Mouse (Mus musculus) cerebellum, adult 8-10 months (tissue): ENCODE results near the gene Lgmn.

ENCODE experiments used
- DNase-seq: peaks from one replicate; pipeline ENCODE4 v3.0.0; 2022

Lgmn gene

DNA sequence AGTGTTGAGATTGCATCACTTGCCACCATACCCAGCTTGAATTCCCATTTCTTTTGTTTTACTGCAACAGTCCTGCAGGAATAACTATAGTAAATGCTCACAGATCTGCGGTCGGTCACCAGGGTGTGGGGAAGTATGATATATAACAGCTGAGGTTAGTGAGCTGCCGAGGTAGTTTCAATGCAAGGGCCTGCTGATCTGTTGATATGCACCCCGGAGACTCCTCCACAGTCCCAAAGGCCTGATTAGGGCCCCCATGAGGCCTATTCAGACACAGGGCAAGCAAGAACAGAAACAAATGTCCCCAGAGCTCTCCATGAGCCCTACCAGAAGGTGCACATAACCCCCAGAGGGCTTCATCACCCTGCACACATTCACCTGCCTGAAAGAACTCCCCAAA is 9.4 kb downstream of the Lgmn start:
- DNase-seq: no peak

GRCm38 (mm10) chr12:102429656-102430055 is 10.0 kb downstream of the Lgmn start:
- DNase-seq: no peak

DNA sequence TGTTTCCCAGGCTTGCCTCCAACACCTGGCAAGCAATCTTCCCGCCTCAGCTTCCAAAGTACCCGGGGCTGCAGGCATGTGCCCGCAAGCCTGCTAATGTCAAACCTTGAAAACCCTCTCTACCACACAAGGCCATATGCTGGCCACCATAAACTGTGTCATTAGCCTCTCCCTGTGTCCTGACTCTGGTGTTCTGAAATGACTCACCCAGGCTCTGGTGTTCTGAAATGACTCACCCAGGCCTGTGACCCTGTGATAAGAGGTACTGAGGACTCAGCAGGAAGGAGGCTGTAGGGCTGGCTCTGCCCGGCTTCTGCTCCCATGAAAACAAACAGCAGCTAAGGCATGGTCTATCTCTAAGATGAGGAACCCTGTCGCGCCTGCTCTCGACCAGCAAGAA is 13.3 kb downstream of the Lgmn start:
- no peak for DNase-seq

DNA sequence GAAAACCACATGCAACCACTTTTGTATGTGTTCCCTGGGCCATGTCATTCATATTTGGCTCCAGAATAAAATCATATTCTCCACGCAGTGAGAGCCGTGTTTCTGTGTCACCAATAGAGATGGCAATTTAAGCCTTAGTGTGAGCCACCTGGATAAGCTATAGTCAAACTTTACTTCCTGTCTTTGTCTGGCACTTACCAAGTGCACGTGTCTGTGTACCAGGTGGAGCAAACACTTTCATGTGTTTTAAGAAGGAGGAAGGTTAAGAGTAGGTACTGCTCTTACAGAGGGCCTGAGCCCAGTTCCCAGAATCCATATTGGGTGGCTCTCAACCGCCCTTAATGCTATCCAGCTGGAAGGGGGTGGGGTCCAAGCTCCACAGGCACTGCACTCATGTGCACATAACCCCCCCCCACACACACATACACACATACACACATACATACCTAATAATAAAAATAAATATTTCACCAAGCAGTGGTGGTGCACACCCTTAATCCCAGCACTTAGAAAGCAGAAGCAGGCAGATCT is 14.5 kb downstream of the Lgmn start:
- no peak for DNase-seq

GRCm38 (mm10) chr12:102424456-102424855 is 15.2 kb downstream of the Lgmn start:
- DNase-seq: no peak

DNA sequence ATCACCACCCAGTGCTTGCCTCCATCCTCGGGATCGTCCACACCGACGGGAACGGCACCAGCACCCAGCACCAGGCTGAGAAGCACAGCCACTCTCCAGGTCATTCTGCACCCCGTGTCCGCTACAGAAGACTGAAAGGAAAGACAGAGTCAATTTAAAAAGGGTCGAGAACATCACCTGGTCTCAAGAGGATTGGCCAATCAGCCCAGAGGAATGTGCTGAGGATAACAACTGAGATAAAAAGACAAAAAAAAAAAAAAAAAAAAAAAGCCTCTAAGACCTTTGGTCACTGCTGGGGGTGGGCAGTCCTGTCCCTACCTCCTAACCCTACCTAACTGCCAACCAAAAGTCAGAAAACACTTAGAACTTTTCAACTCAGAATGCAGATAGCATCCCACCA is 16.0 kb downstream of the Lgmn start:
- DNase-seq: no peak

GRCm38 (mm10) chr12:102422623-102423320 is 16.8 kb downstream of the Lgmn start:
- DNase-seq: no peak

GRCm38 (mm10) chr12:102422065-102422464 is 17.5 kb downstream of the Lgmn start:
- DNase-seq: no peak

GRCm38 (mm10) chr12:102420168-102420890 is 19.3 kb downstream of the Lgmn start:
- DNase-seq: no peak

DNA sequence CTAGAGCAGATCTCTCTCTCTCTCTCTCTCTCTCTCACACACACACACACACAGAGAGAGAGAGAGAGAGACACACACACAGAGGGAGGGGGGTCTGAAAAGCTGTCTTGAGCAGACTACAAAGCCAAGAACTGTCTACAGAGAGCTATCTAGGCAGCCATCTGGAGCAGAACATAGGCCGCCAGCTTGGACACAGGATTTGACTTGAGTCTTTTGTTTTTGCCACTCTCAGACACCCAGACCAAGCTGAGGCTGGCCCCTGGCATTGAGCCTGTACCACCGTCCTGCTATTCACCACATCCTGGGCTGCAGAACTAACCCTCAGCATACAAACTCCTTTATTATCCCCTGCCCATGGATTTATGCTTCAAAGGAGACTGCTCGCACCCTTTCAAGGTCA is 20.1 kb downstream of the Lgmn start:
- no peak for DNase-seq

- no peak for DNase-seq
These were observed 21.9 kb downstream of the Lgmn start for GRCm38 (mm10) chr12:102417701-102418100.

- DNase-seq: no peak
These were observed 22.6 kb downstream of the Lgmn start for GRCm38 (mm10) chr12:102416955-102417510.

DNA sequence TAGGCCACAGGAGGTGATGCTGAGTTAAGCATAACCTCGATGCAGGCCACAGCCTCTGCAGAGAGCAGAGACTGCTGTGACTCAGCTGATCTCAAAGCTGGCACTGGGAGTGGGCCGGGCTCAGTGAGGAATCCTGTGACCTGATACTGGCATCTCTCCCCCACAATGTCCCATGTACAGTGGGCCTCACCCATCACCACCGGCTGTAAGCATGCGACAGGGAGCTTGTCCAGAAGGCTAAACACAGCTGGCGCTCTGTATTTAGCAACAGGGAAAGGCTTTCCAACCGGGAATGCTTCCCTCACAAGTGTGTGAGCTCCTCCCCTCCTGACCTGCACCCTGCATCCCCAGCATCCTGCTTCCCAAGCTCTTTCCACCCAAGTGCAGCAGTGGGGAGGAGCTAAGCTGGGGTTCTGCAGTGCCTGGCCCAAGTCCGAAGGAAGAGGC is 23.2 kb downstream of the Lgmn start:
- DNase-seq: no peak

DNA sequence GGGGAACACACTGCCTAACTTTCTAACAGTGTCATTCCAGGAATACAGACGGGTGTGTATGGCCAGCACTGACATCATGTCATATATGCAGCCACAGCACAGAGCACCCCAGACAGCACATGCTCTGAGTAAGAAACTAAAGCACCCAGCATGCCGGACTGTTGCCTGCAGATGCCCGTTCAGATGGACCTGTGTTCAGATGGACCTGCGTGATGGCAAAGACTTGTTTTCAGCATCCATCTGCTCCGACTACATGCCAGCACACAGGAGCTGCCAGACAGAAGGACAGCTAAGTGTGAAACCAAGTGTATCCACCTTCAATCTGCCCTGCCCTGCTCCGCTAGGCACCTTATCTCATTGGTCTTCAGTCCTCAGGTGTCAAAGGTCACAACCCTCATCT is 24.9 kb downstream of the Lgmn start:
- DNase-seq: no peak

DNA sequence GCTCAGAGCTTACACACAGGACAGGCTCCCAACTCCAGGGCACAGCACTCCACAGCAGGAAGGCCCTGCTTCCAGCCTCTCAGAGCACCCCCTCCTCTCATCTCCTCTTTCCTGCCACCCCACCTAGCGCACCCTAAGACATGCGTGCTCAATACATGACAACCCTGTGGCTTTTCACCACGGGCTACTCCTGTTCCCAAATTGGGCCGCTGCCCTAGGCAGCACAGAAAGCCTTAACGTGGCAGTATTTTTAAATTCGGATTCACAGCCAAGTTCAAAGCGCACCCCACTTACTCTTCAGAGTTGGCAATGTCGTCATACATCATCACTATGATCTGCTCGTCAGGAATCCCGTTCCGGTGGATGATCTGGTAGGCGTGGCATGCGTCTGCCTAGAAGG is 26.4 kb downstream of the Lgmn start:
- DNase-seq: no peak

DNA sequence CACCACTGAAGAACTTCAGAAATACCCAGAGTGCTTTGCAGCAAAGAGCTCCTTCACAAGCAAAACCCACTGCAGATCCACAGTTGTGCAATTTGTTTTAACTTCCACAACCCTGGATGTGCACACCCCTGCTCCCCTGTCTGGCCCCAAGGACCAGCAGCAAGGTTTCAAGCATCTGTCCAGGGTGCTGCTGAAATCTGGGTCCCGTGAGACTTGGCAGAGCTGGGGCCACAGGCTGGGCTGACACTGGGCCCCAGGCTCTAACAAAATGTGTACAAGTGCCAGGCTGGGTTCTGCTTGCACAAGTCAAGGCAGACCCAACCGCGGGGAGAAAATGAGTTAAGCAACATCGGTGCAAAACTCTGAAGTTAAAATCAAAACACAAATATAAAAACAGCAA is 41.0 kb downstream of the Lgmn start:
- no peak for DNase-seq

GRCm38 (mm10) chr12:102395998-102396991 is 43.3 kb downstream of the Lgmn start:
- no peak for DNase-seq

GRCm38 (mm10) chr12:102395537-102395936 is 44.1 kb downstream of the Lgmn start:
- no peak for DNase-seq

GRCm38 (mm10) chr12:102394496-102394895 is 45.1 kb downstream of the Lgmn start:
- DNase-seq: no peak

DNA sequence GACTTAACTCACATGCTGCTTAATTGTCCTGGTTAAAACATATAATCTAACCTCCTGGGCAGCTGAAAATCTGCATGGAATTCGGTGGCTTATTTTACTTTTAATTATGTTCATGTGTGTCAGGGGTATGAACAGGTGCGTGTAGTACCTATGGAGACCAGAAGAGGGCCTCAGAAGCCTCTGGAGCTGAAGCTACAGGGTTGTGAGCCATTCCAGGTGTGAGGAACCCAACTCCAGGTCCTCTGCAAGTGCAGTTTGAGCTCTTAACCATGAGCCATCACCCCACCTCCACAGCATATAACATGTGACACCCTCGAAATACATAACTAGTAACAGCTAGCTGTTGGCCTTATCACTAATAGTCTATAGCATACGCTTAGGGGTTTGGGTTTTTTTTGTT is 47.6 kb downstream of the Lgmn start:
- no peak for DNase-seq

GRCm38 (mm10) chr12:102391109-102391508 is 48.5 kb downstream of the Lgmn start:
- DNase-seq: no peak

GRCm38 (mm10) chr12:102390042-102390441 is 49.6 kb downstream of the Lgmn start:
- no peak for DNase-seq
